Mouse (Mus musculus): ENCODE data around the gene H2-Q7. TPM values are rescaled to one million over a fixed set of nuclear protein-coding genes. Genes with fewer than 3 reads are reported as not detected.

The H2-Q7 gene
- total RNA-seq, 2 experiments from 2014 or later, result 0.55 TPM; not detected in 1

GRCm38 (mm10) chr17:35488041-35488440 is 49.1 kb downstream of the H2-Q7 start:
- DNase-seq (ENCODE audit: extremely low spot score in 1 of 2, low spot score in 2 of 2), result no peak
- intact Hi-C loops (cut with DNase I), result no loop called here

- intact Hi-C loops (cut with DNase I), result no loop called here
- no peak for DNase-seq (ENCODE audit: extremely low spot score in 1 of 2, low spot score in 2 of 2)
These were observed 51.4 kb downstream of the H2-Q7 start for GRCm38 (mm10) chr17:35490320-35490719.

Other genes starting within 250 kb of the H2-Q7 start
- 1 to 10 TPM in 1 of 2 experiments, under 1 TPM in 1; 0.77 to 1.4 TPM for gene Ltb, start 244.7 kb upstream of the H2-Q7 start, total RNA-seq (2021)
- under 1 TPM in 1 of 2 experiments, not detected in 1; 0.19 TPM for gene Tnf, start 237.1 kb upstream of the H2-Q7 start, total RNA-seq (2021)
- gene Lta, start 233.8 kb upstream of the H2-Q7 start, total RNA-seq (2021), result 1 to 10 TPM in 1 of 2 experiments, under 1 TPM in 1; 0.51 to 1.1 TPM
- not detected for gene Gm16181, start 218.3 kb upstream of the H2-Q7 start, total RNA-seq (2021)
- 100 to 1,000 TPM; 329 to 351 TPM for gene Atp6v1g2, start 205.5 kb upstream of the H2-Q7 start, total RNA-seq (2021)
- 10 to 100 TPM; 12.7 to 14.6 TPM for gene Nfkbil1, start 203.4 kb upstream of the H2-Q7 start, total RNA-seq (2021)
- gene Ddx39b, start 197.4 kb upstream of the H2-Q7 start, total RNA-seq (2021), result 100 to 1,000 TPM; 255 to 261 TPM
- 10 to 100 TPM; 18.2 to 21.5 TPM for gene H2-D1, start 176.4 kb upstream of the H2-Q7 start, total RNA-seq (2021)
- under 1 TPM; 0.67 to 0.81 TPM for gene H2-Q1, start 118.8 kb upstream of the H2-Q7 start, total RNA-seq (2021)
- 1 to 10 TPM; 1.7 to 1.8 TPM for gene H2-Q2, start 96.9 kb upstream of the H2-Q7 start, total RNA-seq (2021)
- gene H2-Q4, start 59.5 kb upstream of the H2-Q7 start, total RNA-seq (2021), result 1 to 10 TPM in 1 of 2 experiments, under 1 TPM in 1; 0.56 to 1.4 TPM
- not detected for gene H2-Q6, start 14.3 kb upstream of the H2-Q7 start, total RNA-seq (2021)
- not detected for gene H2-Q10, start 30.9 kb downstream of the H2-Q7 start, total RNA-seq (2021)
- not detected for gene Pou5f1, start 66.9 kb downstream of the H2-Q7 start, total RNA-seq (2021)
- 1 to 10 TPM; 5.7 to 8.5 TPM for gene Tcf19, start 77.7 kb downstream of the H2-Q7 start, total RNA-seq (2021)
- gene Cchcr1, start 77.9 kb downstream of the H2-Q7 start, total RNA-seq (2021), result 1 to 10 TPM; 6.4 to 7.4 TPM
- under 1 TPM; 0.43 to 0.59 TPM for gene Psors1c2, start 94.0 kb downstream of the H2-Q7 start, total RNA-seq (2021)
- gene Cdsn, start 113.0 kb downstream of the H2-Q7 start, total RNA-seq (2021), result under 1 TPM; 0.41 to 0.47 TPM
- gene 2300002M23Rik, start 128.3 kb downstream of the H2-Q7 start, total RNA-seq (2021), result not detected
- gene Sfta2, start 162.4 kb downstream of the H2-Q7 start, total RNA-seq (2021), result not detected
- gene Gm9573, start 187.5 kb downstream of the H2-Q7 start, total RNA-seq (2021), result not detected
- gene Mucl3, start 204.5 kb downstream of the H2-Q7 start, total RNA-seq (2021), result not detected
- gene Vars2, start 228.4 kb downstream of the H2-Q7 start, total RNA-seq (2021), result 10 to 100 TPM; 31.2 to 42.6 TPM
- 10 to 100 TPM; 23.5 to 24.1 TPM for gene Gtf2h4, start 234.6 kb downstream of the H2-Q7 start, total RNA-seq (2021)

All from left cerebral cortex, postnatal 10 days (tissue).